Mouse (Mus musculus) small intestine, adult 2 months (tissue): ENCODE results near the gene Frmd8.

Experiments used
- CTCF ChIP-seq: fragments of 200-500 bp; IDR thresholded peaks from 2 replicates; pipeline ENCODE4 v1.5.1; 2012; ENCODE audit warnings: low read depth, mild to moderate bottlenecking, control low read depth, inconsistent platforms, low read length, moderate library complexity, mixed read lengths; ENCODE audit not compliant: insufficient replicate concordance, insufficient read length; ENCODE audit errors: extremely low read depth
- POLR2A ChIP-seq: fragments of 200-500 bp; IDR thresholded peaks from 2 replicates; pipeline ENCODE4 v1.6.1; 2012; ENCODE audit warnings: low read depth, mild to moderate bottlenecking, control low read depth, inconsistent platforms, low read length, moderate library complexity

GRCm38 (mm10) chr19:5839317-5840085 lies 35.6 kb downstream of the Frmd8 start:
- TF ChIP-seq POLR2A (no peak), CTCF (no peak)
